Mouse (Mus musculus) small intestine, adult 2 months (tissue): ENCODE results near the gene Cyp26b1.

ENCODE experiments used
- CTCF ChIP-seq: fragments of 200-500 bp; IDR thresholded peaks from 2 replicates; pipeline ENCODE4 v1.5.1; 2012; ENCODE audit warnings: low read depth, mild to moderate bottlenecking, control low read depth, inconsistent platforms, low read length, moderate library complexity, mixed read lengths; ENCODE audit not compliant: insufficient replicate concordance, insufficient read length; ENCODE audit errors: extremely low read depth
- POLR2A ChIP-seq: fragments of 200-500 bp; IDR thresholded peaks from 2 replicates; pipeline ENCODE4 v1.6.1; 2012; ENCODE audit warnings: low read depth, mild to moderate bottlenecking, control low read depth, inconsistent platforms, low read length, moderate library complexity

DNA sequence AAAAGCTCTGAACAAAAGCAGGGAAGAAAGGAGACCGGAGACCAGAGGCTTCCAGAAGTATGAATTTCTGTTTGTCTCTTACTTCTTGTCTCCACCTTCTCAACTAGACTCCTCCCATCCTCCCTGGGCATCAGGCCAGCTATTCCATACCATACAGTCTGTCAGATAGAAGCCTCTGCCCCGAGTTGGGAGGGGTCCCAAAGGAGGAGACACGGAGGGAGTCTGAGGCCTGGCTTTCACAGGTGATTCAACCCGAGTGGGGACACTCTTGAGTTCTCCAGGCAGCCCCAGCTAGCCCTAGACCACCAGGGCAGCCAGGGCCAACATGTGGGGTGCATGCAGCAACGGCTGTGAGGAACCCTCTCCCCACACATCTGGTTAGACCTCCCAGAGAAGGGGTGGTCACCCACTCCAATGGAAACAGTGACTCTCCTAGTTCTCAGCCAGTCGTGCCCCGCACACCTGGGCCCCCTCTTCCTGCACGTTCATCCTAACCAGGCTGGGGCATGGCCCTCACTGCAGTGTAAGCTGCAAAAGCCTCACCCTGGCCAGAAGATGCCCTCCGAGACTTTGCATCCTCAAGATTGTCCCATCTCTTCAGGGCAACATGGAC lies 11.8 kb downstream of the Cyp26b1 start:
- TF ChIP-seq CTCF (no peak), POLR2A (no peak)
